Mouse (Mus musculus) liver, embryonic 12.5 days (tissue): Measurements from ENCODE around the gene Pbld1. TPM values are rescaled to one million over a fixed set of nuclear protein-coding genes. Genes with fewer than 3 reads are reported as not detected.

ENCODE experiments used
- ATAC-seq: fragments of 200-750 bp; cut with Nextera tagmentation; 2 replicates; pipeline ENCODE4 v1.8.0; 2017; ENCODE audit warnings: moderate number of reproducible peaks, mild to moderate bottlenecking, moderate library complexity
- H3K27ac ChIP-seq: fragments of 300-500 bp; sonication (generic); 2 replicates; pipeline ENCODE4 v1.5.1; 2016; ENCODE audit warnings: mild to moderate bottlenecking
- H3K27me3 ChIP-seq: fragments of 300-500 bp; sonication (generic); replicated peaks from 2 replicates; pipeline ENCODE4 v1.6.1; 2016; ENCODE audit warnings: mild to moderate bottlenecking, moderate library complexity
- H3K36me3 ChIP-seq: fragments of 300-500 bp; sonication (generic); 2 replicates; pipeline ENCODE4 v1.6.1; 2016; ENCODE audit warnings: mild to moderate bottlenecking, moderate library complexity
- H3K4me1 ChIP-seq: fragments of 300-500 bp; sonication (generic); 2 replicates; pipeline ENCODE4 v1.6.1; 2016
- H3K4me2 ChIP-seq: fragments of 300-500 bp; sonication (generic); 2 replicates; pipeline ENCODE4 v1.6.1; 2016; ENCODE audit warnings: mild to moderate bottlenecking, moderate library complexity
- H3K4me3 ChIP-seq: fragments of 300-500 bp; sonication (generic); 2 replicates; pipeline ENCODE4 v1.5.1; 2016; ENCODE audit warnings: mild to moderate bottlenecking, moderate library complexity
- H3K9ac ChIP-seq: fragments of 300-500 bp; sonication (generic); 2 replicates; pipeline ENCODE4 v1.6.1; 2016; ENCODE audit warnings: mild to moderate bottlenecking, moderate library complexity
- H3K9me3 ChIP-seq: fragments of 300-500 bp; sonication (generic); replicated peaks from 2 replicates; pipeline ENCODE4 v1.6.1; 2016; ENCODE audit warnings: mild to moderate bottlenecking, moderate library complexity
- WGBS: fragments of 180-500 bp; shearing (Covaris S2); methylation state at CpG from one replicate; pipeline ENCODE4 v1.1.7; 2016; ENCODE audit not compliant: insufficient replicate concordance; 5-methylcytosine and 5-hydroxymethylcytosine counted together
- polyA plus RNA-seq: library from polyadenylated mRNA; unstranded; fragments of >200 nt; fragmentation: Nextera tagmentation; extraction: Ambion mirVana; gene quantifications from 2 replicates; pipeline ENCODE4 v1.2.1, GENCODE M21; 2016

Pbld1 gene
- polyA plus RNA-seq, 1 experiment from 2014 or later: 2.2 TPM

DNA sequence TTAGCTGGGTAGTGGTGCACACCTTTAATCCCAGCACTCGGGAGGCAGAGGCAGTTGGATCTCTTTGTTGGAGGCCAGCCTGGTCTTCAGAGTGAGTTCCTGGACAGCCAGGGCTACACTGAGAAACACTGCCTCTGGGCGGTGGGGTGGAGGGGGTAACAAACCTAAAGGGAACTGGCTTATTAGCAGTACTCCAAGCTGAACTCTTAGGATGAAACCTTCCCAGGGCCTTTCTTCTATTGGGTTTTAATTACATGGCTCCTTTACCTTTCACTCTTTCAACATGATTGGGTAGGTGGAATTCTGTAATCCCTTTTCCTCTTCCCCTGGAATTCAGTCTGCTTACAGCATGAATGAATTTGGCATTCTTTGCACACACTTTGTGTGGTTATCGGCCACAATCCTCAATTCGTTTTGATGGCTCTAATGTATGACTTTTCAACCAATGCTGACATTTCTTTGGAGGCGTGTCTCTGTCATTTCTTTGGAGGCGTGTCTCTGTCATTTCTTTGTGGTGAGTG, 34.4 kb upstream of the Pbld1 start:
- Histone ChIP-seq H3K9me3 (no peaks in the 10 kb centered on the region), H3K36me3 (no peaks in the 10 kb centered on the region), H3K27ac (0 out of 2 replicates have a peak overlapping the region, but pooled peaks have one; percentile 99), H3K4me3 (0 out of 2 replicates have a peak overlapping the region, but pooled peaks have one; percentile 95), H3K27me3 (no peaks in the 10 kb centered on the region), H3K4me2 (peak overlapping the region; percentile 88), H3K9ac (no peak overlapping the region), H3K4me1 (peaks cover 35% of the 10 kb centered on the region)
- 62% methylated on average over 6 of the region's 6 CpGs for WGBS
- no peak for ATAC-seq

- Histone ChIP-seq H3K9me3 (no peaks in the 10 kb centered on the region), H3K4me1 (peaks cover 27% of the 10 kb centered on the region), H3K9ac (no peak overlapping the region), H3K27me3 (no peaks in the 10 kb centered on the region), H3K27ac (no peak overlapping the region), H3K36me3 (no peaks in the 10 kb centered on the region), H3K4me2 (no peak overlapping the region), H3K4me3 (no peak overlapping the region)
- ATAC-seq: no peak
- WGBS: 70% methylated on average over 8 of the region's 8 CpGs
These were observed 33.7 kb upstream of the Pbld1 start for GRCm38 (mm10) chr10:63026156-63026794.

DNA sequence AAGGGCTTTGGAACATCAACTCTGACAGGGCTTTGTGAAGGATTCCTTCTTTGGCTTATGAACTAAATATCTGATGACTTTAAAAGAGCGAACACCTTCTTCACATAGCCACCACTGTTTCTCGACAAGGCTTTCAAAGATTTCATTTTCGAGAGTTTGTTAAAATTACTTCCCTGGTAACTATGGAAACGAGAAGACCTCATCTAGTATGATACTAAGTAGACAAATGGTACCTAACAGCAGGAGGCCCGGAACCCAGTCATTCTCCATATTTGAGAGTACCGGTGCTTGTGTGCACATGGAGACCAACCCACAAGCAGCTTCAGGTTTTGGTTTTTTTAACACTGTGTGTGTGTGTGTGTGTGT, 33.2 kb upstream of the Pbld1 start:
- H3K27me3 ChIP-seq: no peaks in the 10 kb centered on the region
- no peaks in the 10 kb centered on the region for H3K36me3 ChIP-seq
- WGBS: 81% methylated on average over 6 of the region's 6 CpGs
- H3K4me2 ChIP-seq: no peak overlapping the region
- peaks cover 22% of the 10 kb centered on the region for H3K4me1 ChIP-seq
- H3K9me3 ChIP-seq: no peaks in the 10 kb centered on the region
- ATAC-seq: no peak
- no peak overlapping the region for H3K9ac ChIP-seq
- no peak overlapping the region for H3K4me3 ChIP-seq
- no peak overlapping the region for H3K27ac ChIP-seq

GRCm38 (mm10) chr10:63027376-63028161, 32.4 kb upstream of the Pbld1 start:
- no peaks in the 10 kb centered on the region for H3K27me3 ChIP-seq
- no peak overlapping the region for H3K9ac ChIP-seq
- no peak overlapping the region for H3K4me2 ChIP-seq
- H3K27ac ChIP-seq: no peak overlapping the region
- ATAC-seq: no peak
- WGBS: 81% methylated on average over 10 of the region's 10 CpGs
- H3K4me1 ChIP-seq: peaks cover 15% of the 10 kb centered on the region
- H3K36me3 ChIP-seq: no peaks in the 10 kb centered on the region
- H3K9me3 ChIP-seq: no peaks in the 10 kb centered on the region
- no peak overlapping the region for H3K4me3 ChIP-seq

GRCm38 (mm10) chr10:63028396-63028795, 31.6 kb upstream of the Pbld1 start:
- H3K27ac ChIP-seq: no peak overlapping the region
- H3K4me1 ChIP-seq: peaks cover 15% of the 10 kb centered on the region
- ATAC-seq: no peak
- 74% methylated on average over 4 of the region's 4 CpGs for WGBS
- H3K9ac ChIP-seq: no peak overlapping the region
- H3K4me3 ChIP-seq: no peak overlapping the region
- H3K9me3 ChIP-seq: no peaks in the 10 kb centered on the region
- no peak overlapping the region for H3K4me2 ChIP-seq
- H3K27me3 ChIP-seq: no peaks in the 10 kb centered on the region
- no peaks in the 10 kb centered on the region for H3K36me3 ChIP-seq

GRCm38 (mm10) chr10:63032267-63032666, 27.7 kb upstream of the Pbld1 start:
- Histone ChIP-seq H3K9me3 (no peaks in the 10 kb centered on the region), H3K36me3 (no peaks in the 10 kb centered on the region), H3K27ac (no peak overlapping the region), H3K27me3 (no peaks in the 10 kb centered on the region), H3K4me2 (no peak overlapping the region), H3K9ac (no peak overlapping the region), H3K4me1 (no peaks in the 10 kb centered on the region), H3K4me3 (no peak overlapping the region)
- ATAC-seq: no peak
- WGBS: 61% methylated on average over 3 of the region's 3 CpGs

DNA sequence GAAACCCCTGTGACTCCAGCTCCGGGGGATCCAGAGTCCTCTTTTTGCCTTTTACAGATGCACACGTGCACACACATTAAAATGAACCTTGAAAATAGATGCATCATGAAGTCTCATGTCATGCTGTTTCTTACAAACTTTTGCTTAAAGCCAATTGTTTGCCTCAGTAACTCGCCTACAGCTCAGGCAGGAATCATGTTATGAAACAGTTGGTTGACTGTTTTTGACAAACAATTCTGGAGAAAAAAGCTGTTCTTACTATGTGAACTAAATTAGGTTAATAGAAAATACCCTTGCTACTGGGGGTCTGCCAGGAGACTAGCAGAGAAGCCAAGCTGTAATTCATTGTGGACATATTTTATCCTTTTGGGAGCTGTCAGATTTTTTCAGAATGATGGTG, 27.0 kb upstream of the Pbld1 start:
- Histone ChIP-seq H3K9me3 (no peaks in the 10 kb centered on the region), H3K36me3 (no peaks in the 10 kb centered on the region), H3K27ac (no peak overlapping the region), H3K4me3 (no peak overlapping the region), H3K4me1 (no peaks in the 10 kb centered on the region), H3K4me2 (no peak overlapping the region), H3K27me3 (no peaks in the 10 kb centered on the region), H3K9ac (no peak overlapping the region; the same call in 1 of the 2 replicates)
- 67% methylated on average over 3 of the region's 3 CpGs for WGBS
- no peak for ATAC-seq

DNA sequence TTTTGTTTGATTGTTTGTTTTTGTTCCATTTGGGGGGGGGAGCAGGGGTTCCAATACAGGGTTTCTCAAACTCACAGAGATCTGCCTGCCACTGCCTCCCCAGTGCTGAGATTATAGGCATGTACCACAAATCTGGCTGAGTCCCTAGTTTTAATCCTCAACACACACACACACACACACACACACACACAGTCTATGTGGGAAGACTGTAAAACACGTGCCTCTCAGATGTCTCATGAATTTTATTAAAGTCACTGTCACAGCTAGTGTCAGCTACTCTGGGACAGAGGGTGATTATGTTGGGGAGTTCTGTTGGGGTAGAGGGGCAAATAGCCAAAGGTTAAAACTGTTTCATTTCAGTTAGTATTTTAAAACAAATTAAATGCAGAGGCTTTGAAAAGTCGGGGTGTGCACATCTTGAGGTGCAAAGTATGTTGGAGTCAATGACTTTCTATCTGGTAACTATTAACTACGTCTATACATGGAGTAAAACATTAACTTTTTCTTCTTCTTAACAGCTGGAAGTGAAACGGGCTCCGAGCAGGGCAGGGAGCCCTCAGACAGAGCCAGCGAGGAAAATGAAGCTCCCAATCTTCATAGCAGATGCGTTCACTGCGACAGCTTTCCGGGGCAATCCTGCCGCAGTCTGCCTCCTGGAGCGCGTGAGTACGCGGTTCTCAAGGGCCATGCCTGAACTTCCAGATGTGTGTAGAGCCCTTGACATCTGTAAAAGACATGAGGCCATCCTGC, 21.2 kb upstream of the Pbld1 start:
- no peak overlapping the region for H3K4me3 ChIP-seq
- 71% methylated on average over 14 of the region's 14 CpGs for WGBS
- H3K36me3 ChIP-seq: no peaks in the 10 kb centered on the region
- H3K27ac ChIP-seq: no peak overlapping the region
- H3K27me3 ChIP-seq: no peaks in the 10 kb centered on the region
- 0 out of 2 replicates have a peak, but pooled peaks have one; percentile 13 for ATAC-seq
- H3K4me1 ChIP-seq: no peaks in the 10 kb centered on the region
- no peak overlapping the region for H3K9ac ChIP-seq
- H3K4me2 ChIP-seq: peak overlapping the region; percentile 16; the same call in 1 of the 2 replicates
- no peaks in the 10 kb centered on the region for H3K9me3 ChIP-seq

DNA sequence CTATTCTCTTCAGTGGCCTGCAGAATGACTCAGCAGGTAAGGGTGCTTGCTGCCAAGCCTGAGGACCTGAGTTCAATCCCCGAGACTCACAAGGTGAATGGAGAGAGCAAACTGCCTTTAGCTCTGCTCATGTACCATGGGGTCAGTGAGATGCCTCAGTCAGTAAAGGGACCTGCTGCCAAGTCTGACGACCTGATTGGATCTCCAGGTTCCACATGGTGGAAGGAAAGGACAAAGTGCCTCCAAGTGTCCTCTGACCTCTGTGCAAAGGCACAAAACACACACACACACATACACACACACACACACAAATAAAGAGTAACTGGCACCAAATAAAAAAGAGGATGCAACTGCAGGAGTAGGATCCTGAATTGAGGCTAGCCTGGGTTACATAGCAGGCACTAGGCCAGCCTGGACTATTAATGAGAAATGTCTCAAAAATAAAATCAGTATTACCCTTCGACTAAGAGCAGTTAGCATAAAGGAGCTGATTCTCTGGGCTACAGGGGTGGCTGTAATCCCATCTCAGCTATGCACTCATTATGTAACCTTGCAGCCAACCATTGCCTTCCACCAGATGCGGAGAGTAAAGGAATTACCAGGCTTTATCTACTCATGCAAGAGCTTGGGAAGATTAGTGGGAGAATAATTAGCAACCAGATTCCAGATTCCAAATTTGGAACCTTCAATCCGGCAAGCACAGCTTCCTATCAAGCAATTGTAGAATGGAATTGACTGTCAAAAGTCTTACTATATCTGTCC, 19.9 kb upstream of the Pbld1 start:
- Histone ChIP-seq H3K4me2 (no peak overlapping the region), H3K9ac (no peak overlapping the region), H3K4me3 (no peak overlapping the region), H3K4me1 (no peaks in the 10 kb centered on the region), H3K27me3 (no peaks in the 10 kb centered on the region), H3K9me3 (no peaks in the 10 kb centered on the region), H3K27ac (no peak overlapping the region), H3K36me3 (no peaks in the 10 kb centered on the region)
- WGBS: 60% methylated on average over 5 of the region's 5 CpGs
- ATAC-seq: no peak

GRCm38 (mm10) chr10:63043154-63043553, 16.8 kb upstream of the Pbld1 start:
- Histone ChIP-seq H3K4me2 (no peak overlapping the region), H3K4me1 (no peaks in the 10 kb centered on the region), H3K4me3 (no peak overlapping the region), H3K36me3 (no peaks in the 10 kb centered on the region), H3K27ac (no peak overlapping the region), H3K27me3 (no peaks in the 10 kb centered on the region), H3K9ac (no peak overlapping the region), H3K9me3 (no peaks in the 10 kb centered on the region)
- ATAC-seq: no peak
- WGBS: 52% methylated on average over 3 of the region's 3 CpGs

- H3K36me3 ChIP-seq: no peaks in the 10 kb centered on the region
- no peaks in the 10 kb centered on the region for H3K4me1 ChIP-seq
- H3K9me3 ChIP-seq: no peaks in the 10 kb centered on the region
- H3K4me3 ChIP-seq: no peak overlapping the region
- no peak overlapping the region for H3K4me2 ChIP-seq
- 51% methylated on average over 8 of the region's 8 CpGs for WGBS
- H3K27ac ChIP-seq: no peak overlapping the region
- H3K9ac ChIP-seq: no peak overlapping the region
- ATAC-seq: no peak
- no peaks in the 10 kb centered on the region for H3K27me3 ChIP-seq
These were observed 12.2 kb upstream of the Pbld1 start for GRCm38 (mm10) chr10:63047751-63048150.
